Mouse (Mus musculus) olfactory bulb, adult 2 months (tissue): ENCODE data around the gene Lmbr1.

ENCODE experiments used
- CTCF ChIP-seq: fragments of 200-500 bp; IDR thresholded peaks from 2 replicates; pipeline ENCODE4 v1.5.1; 2012; ENCODE audit warnings: low read depth, mild to moderate bottlenecking, low read length, moderate library complexity; ENCODE audit not compliant: insufficient read depth
- POLR2A ChIP-seq: fragments of 200-500 bp; IDR thresholded peaks from 2 replicates; pipeline ENCODE4 v1.6.1; 2012; ENCODE audit warnings: mild to moderate bottlenecking, low read depth, low read length, moderate library complexity; ENCODE audit not compliant: insufficient read depth

DNA sequence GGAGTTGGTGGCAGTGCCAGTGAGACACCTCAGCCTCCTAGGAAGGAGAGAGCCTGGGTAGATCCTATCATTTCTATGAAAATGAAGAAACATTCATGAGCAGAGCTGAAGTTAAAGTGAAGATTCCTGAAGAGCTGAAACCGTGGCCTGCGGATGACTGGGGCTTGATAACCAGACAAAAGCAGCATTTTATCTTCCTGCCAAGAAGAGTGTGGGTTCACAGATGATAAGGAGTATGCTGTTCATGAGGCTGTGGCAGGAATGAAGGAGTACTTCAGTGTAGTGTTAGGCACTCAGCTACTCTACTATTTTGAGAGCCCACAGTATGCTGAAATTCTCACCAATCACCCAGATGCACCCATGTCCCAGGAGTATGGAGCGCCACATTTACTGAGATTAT, 160.2 kb downstream of the Lmbr1 start:
- no peak for TF ChIP-seq CTCF
- TF ChIP-seq POLR2A: no peak
